Mouse (Mus musculus) kidney, embryonic 14.5 days (tissue): ENCODE results near the gene Foxg1. TPM values are rescaled to one million over a fixed set of nuclear protein-coding genes. Genes with fewer than 3 reads are reported as not detected.

Experiments
- polyA plus RNA-seq: library from polyadenylated mRNA; unstranded; fragments of >200 nt; fragmentation: Nextera tagmentation; extraction: Ambion mirVana; gene quantifications from 2 replicates; pipeline ENCODE4 v1.2.1, GENCODE M21; 2014

The Foxg1 gene
- polyA plus RNA-seq, 1 experiment from 2014 or later, result not detected

Other genes starting within 250 kb of the Foxg1 start
- gene Gm43517, start 2.5 kb downstream of the Foxg1 start, polyA plus RNA-seq, result not detected in 2 replicates